Mouse (Mus musculus) kidney, embryonic 16.5 days (tissue): Measurements from ENCODE around the gene Mroh8. TPM values are rescaled to one million over a fixed set of nuclear protein-coding genes. Genes with fewer than 3 reads are reported as not detected.

Experiments used
- ATAC-seq: fragments of 200-750 bp; cut with Nextera tagmentation; 2 replicates; pipeline ENCODE4 v1.8.0; 2017; ENCODE audit warnings: moderate TSS enrichment; ENCODE audit not compliant: low FRiP score, low TSS enrichment
- H3K27ac ChIP-seq: fragments of 300-500 bp; sonication (generic); 2 replicates; pipeline ENCODE4 v1.5.1; 2014; ENCODE audit warnings: low read length
- H3K27me3 ChIP-seq: fragments of 300-500 bp; sonication (generic); 2 replicates; pipeline ENCODE4 v1.6.1; 2014; ENCODE audit warnings: low read length, control low read depth, mixed read lengths; ENCODE audit not compliant: insufficient read depth
- H3K36me3 ChIP-seq: fragments of 300-500 bp; sonication (generic); 2 replicates; pipeline ENCODE4 v1.6.1; 2014; ENCODE audit warnings: low read length, control low read depth, mixed read lengths; ENCODE audit not compliant: insufficient read depth
- H3K4me1 ChIP-seq: fragments of 300-500 bp; sonication (generic); 2 replicates; pipeline ENCODE4 v1.6.1; 2014; ENCODE audit warnings: low read length, control low read depth, mixed read lengths; ENCODE audit not compliant: insufficient read depth
- H3K4me2 ChIP-seq: fragments of 300-500 bp; sonication (generic); replicated peaks from 2 replicates; pipeline ENCODE4 v1.6.1; 2014; ENCODE audit warnings: low read depth, low read length
- H3K4me3 ChIP-seq: fragments of 300-500 bp; sonication (generic); 2 replicates; pipeline ENCODE4 v1.5.1; 2014; ENCODE audit warnings: mild to moderate bottlenecking, low read length
- H3K9ac ChIP-seq: fragments of 300-500 bp; sonication (generic); replicated peaks from 2 replicates; pipeline ENCODE4 v1.6.1; 2014; ENCODE audit warnings: low read length
- H3K9me3 ChIP-seq: fragments of 300-500 bp; sonication (generic); 2 replicates; pipeline ENCODE4 v1.6.1; 2016; ENCODE audit warnings: low read length, control low read depth
- WGBS: fragments of 180-500 bp; shearing (Covaris S2); extraction: QIAGEN DNeasy Blood & Tissue Kit; methylation state at CpG from one replicate; pipeline ENCODE4 v1.1.7; 2014; 5-methylcytosine and 5-hydroxymethylcytosine counted together
- polyA plus RNA-seq: library from polyadenylated mRNA; unstranded; fragments of >200 nt; fragmentation: Nextera tagmentation; extraction: Ambion mirVana; gene quantifications from 2 replicates; pipeline ENCODE4 v1.2.1, GENCODE M21; 2015

The Mroh8 gene
- polyA plus RNA-seq, 1 experiment from 2014 or later, result 0.36 TPM

- 0 out of 2 replicates have a peak, but pooled peaks cover 6% of the 10 kb centered on the region for H3K4me1 ChIP-seq
- no peak overlapping the region for H3K9ac ChIP-seq
- no peak overlapping the region for H3K4me2 ChIP-seq
- H3K36me3 ChIP-seq, result peaks cover 88% of the 10 kb centered on the region
- WGBS, result 43% methylated on average over 7 of the region's 7 CpGs
- no peak overlapping the region for H3K4me3 ChIP-seq
- ATAC-seq, result no peak
- H3K27me3 ChIP-seq, result no peaks in the 10 kb centered on the region
- H3K27ac ChIP-seq, result peak overlapping the region; percentile 38; the same call in 1 of the 2 replicates
- H3K9me3 ChIP-seq, result no peaks in the 10 kb centered on the region
Observed at GRCm38 (mm10) chr2:157314310-157314709, 35.0 kb upstream of the Mroh8 start.

GRCm38 (mm10) chr2:157313718-157314117 is 34.4 kb upstream of the Mroh8 start:
- no peak for ATAC-seq

GRCm38 (mm10) chr2:157310963-157311637 is 31.8 kb upstream of the Mroh8 start:
- H3K4me1 ChIP-seq, result 0 out of 2 replicates have a peak, but pooled peaks cover 6% of the 10 kb centered on the region
- H3K27ac ChIP-seq, result no peak overlapping the region
- peaks cover 83% of the 10 kb centered on the region for H3K36me3 ChIP-seq
- no peaks in the 10 kb centered on the region for H3K27me3 ChIP-seq
- no peaks in the 10 kb centered on the region for H3K9me3 ChIP-seq
- WGBS, result 82% methylated on average over 6 of the region's 6 CpGs
- H3K4me3 ChIP-seq, result no peak overlapping the region
- no peak overlapping the region for H3K9ac ChIP-seq
- no peak overlapping the region for H3K4me2 ChIP-seq
- no peak for ATAC-seq

More at GRCm38 (mm10) chr2:157313718-157314117, 34.4 kb upstream of the Mroh8 start:
- H3K9ac ChIP-seq, result no peak overlapping the region
- no peak overlapping the region for H3K4me3 ChIP-seq
- H3K4me1 ChIP-seq, result 0 out of 2 replicates have a peak, but pooled peaks cover 6% of the 10 kb centered on the region
- H3K27ac ChIP-seq, result peak overlapping the region; percentile 38; the same call in 1 of the 2 replicates
- H3K4me2 ChIP-seq, result no peak overlapping the region
- peaks cover 89% of the 10 kb centered on the region for H3K36me3 ChIP-seq
- H3K9me3 ChIP-seq, result no peaks in the 10 kb centered on the region
- 88% methylated on average over 3 of the region's 3 CpGs for WGBS
- H3K27me3 ChIP-seq, result no peaks in the 10 kb centered on the region

- no peak overlapping the region for H3K27ac ChIP-seq
- 95% methylated on average over 8 of the region's 8 CpGs for WGBS
- H3K4me1 ChIP-seq, result 0 out of 2 replicates have a peak, but pooled peaks cover 6% of the 10 kb centered on the region
- H3K4me3 ChIP-seq, result no peak overlapping the region
- no peak overlapping the region for H3K9ac ChIP-seq
- ATAC-seq, result no peak
- H3K27me3 ChIP-seq, result no peaks in the 10 kb centered on the region
- H3K4me2 ChIP-seq, result no peak overlapping the region
- peaks cover 76% of the 10 kb centered on the region for H3K36me3 ChIP-seq
- no peaks in the 10 kb centered on the region for H3K9me3 ChIP-seq
Observed at GRCm38 (mm10) chr2:157309611-157310010, 30.3 kb upstream of the Mroh8 start.

GRCm38 (mm10) chr2:157308273-157308917 is 29.0 kb upstream of the Mroh8 start:
- H3K27ac ChIP-seq, result no peak overlapping the region
- no peak overlapping the region for H3K9ac ChIP-seq
- no peaks in the 10 kb centered on the region for H3K9me3 ChIP-seq
- 0 out of 2 replicates have a peak, but pooled peaks cover 1% of the 10 kb centered on the region for H3K4me1 ChIP-seq
- no peaks in the 10 kb centered on the region for H3K27me3 ChIP-seq
- WGBS, result 89% methylated on average over 2 of the region's 2 CpGs
- H3K36me3 ChIP-seq, result peaks cover 73% of the 10 kb centered on the region
- no peak for ATAC-seq
- H3K4me2 ChIP-seq, result no peak overlapping the region
- no peak overlapping the region for H3K4me3 ChIP-seq

- WGBS, result 90% methylated on average over 4 of the region's 4 CpGs
- Histone ChIP-seq H3K36me3 (peaks cover 72% of the 10 kb centered on the region), H3K4me3 (no peak overlapping the region), H3K9me3 (no peaks in the 10 kb centered on the region), H3K27me3 (no peaks in the 10 kb centered on the region), H3K4me2 (no peak overlapping the region), H3K9ac (no peak overlapping the region), H3K4me1 (no peaks in the 10 kb centered on the region), H3K27ac (no peak overlapping the region)
- no peak for ATAC-seq
Observed at GRCm38 (mm10) chr2:157307715-157308265, 28.4 kb upstream of the Mroh8 start.

GRCm38 (mm10) chr2:157306091-157307032 is 27.0 kb upstream of the Mroh8 start:
- Histone ChIP-seq H3K4me2 (no peak overlapping the region), H3K9ac (no peak overlapping the region)
- no peak for ATAC-seq

GRCm38 (mm10) chr2:157303096-157303495 is 23.7 kb upstream of the Mroh8 start:
- Histone ChIP-seq H3K27ac (no peak overlapping the region), H3K9me3 (no peaks in the 10 kb centered on the region), H3K9ac (no peak overlapping the region), H3K36me3 (peaks cover 77% of the 10 kb centered on the region), H3K4me3 (no peak overlapping the region), H3K4me2 (no peak overlapping the region), H3K27me3 (no peaks in the 10 kb centered on the region), H3K4me1 (no peaks in the 10 kb centered on the region)
- no peak for ATAC-seq
- WGBS, result 61% methylated on average over 9 of the region's 9 CpGs

More at GRCm38 (mm10) chr2:157306091-157307032, 27.0 kb upstream of the Mroh8 start:
- no peaks in the 10 kb centered on the region for H3K9me3 ChIP-seq
- H3K4me1 ChIP-seq, result no peaks in the 10 kb centered on the region
- H3K27me3 ChIP-seq, result no peaks in the 10 kb centered on the region
- WGBS, result 77% methylated on average over 7 of the region's 7 CpGs
- H3K27ac ChIP-seq, result no peak overlapping the region
- H3K36me3 ChIP-seq, result peaks cover 70% of the 10 kb centered on the region
- H3K4me3 ChIP-seq, result no peak overlapping the region

GRCm38 (mm10) chr2:157300051-157300450 is 20.7 kb upstream of the Mroh8 start:
- Histone ChIP-seq H3K36me3 (peaks cover 77% of the 10 kb centered on the region), H3K4me1 (0 out of 2 replicates have a peak, but pooled peaks cover 3% of the 10 kb centered on the region), H3K27ac (no peak overlapping the region), H3K4me3 (no peak overlapping the region), H3K9me3 (no peaks in the 10 kb centered on the region), H3K9ac (no peak overlapping the region), H3K27me3 (no peaks in the 10 kb centered on the region), H3K4me2 (no peak overlapping the region)
- peak; percentile 42; the same call in 1 of the 2 replicates for ATAC-seq
- WGBS, result 90% methylated on average over 6 of the region's 6 CpGs
